Mouse (Mus musculus): Measurements from ENCODE around the gene Lpar6. TPM values are rescaled to one million over a fixed set of nuclear protein-coding genes. Genes with fewer than 3 reads are reported as not detected.

Lpar6 gene
- 3.3 and 3.9 TPM in 2 replicates for polyA plus RNA-seq (2012; rRNA removed)

DNA sequence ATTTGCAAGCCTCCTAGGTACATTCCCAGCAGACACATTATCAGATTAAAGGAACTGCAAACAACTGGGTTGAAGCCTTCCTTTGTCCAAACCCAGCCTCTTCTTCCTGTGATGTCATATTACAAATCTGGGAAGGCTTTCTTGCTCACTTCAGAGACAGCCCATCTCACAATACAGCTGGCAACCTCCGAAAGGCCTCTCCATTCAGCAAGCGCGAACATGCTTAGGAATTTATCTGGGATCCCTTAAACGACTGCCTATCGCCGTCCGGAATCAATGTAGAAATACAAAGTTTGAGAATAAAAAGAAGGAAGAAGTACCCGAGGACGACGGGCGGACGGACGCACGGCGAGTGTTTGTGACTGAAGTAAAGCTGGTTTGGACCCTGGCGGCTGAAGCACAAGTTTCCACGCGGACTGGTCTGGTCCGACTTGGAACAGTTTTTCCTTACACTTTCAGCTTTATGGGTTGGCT, at the start of gene Lpar6:
Gene Lpar6, plus strand, starts transcription at position 48 of the 474 bp plus-strand sequence.
- DNase-seq (ENCODE audit: extremely low spot score in 1 of 2, low spot score in 1 of 2), result peak in 1 of 2 experiments; percentile 32

DNA sequence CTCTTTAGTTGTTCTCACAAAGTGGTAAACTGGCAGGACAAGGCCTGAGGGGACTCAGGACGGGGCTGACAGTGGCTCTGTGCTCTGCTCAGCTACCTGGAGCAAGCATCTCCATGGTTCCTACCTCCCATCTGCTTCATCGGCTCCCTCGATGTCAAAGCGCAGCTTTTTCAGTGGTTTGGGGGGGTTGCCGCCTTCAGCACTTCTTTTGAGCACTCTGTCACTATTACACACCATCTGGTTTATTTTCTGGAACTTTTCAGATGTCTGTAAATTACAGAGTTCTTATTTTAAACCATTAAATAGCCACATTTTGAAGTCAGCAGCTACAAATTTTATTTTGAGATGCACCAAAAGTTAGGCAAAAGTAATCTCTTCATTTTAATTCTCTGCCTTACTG, 38.6 kb upstream of the Lpar6 start:
- DNase-seq (ENCODE audit: extremely low spot score in 1 of 2, low spot score in 1 of 2), result peak; percentile 26 to 40

DNA sequence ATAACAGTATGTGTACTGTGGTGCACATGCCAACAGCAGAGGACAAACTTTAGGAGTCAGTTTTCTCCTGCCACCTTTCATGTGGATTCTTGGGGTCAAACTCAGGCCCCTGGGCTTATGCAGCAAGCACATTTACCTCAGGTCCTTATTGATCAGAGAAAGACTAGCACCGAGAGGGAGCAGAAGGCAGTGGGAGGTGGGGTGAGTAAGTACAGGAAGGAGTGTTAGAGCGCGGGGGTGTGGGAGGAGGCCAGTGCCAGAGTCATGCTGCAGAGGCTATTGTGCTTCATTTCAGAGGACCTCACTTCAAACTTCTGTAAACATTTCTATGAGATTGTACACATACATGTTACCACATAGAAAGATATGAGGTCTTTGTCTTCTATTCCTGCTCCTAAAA, 36.2 kb upstream of the Lpar6 start:
- peak in 1 of 2 experiments; percentile 22 for DNase-seq (ENCODE audit: extremely low spot score in 1 of 2, low spot score in 1 of 2)

DNA sequence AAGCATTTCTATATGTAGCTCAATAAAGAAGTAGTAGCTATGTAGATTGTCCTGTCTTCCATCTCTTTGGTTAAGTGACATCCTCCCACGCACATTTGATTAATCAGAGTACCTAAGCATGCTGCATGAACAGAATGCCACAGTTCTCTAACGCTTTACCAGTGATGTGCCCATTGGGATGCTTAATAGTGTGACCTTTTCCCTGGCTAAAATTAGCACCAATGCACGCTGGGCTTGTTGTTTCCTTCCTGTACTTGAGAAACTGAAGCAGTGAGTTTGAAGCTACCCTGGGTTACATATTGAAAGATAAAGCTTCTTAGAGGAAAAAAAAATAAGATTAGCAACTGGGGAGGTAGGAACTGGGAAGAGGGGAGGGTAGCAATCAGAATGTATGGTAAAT, 33.7 kb upstream of the Lpar6 start:
- no peak for DNase-seq (ENCODE audit: extremely low spot score in 1 of 2, low spot score in 1 of 2)

DNA sequence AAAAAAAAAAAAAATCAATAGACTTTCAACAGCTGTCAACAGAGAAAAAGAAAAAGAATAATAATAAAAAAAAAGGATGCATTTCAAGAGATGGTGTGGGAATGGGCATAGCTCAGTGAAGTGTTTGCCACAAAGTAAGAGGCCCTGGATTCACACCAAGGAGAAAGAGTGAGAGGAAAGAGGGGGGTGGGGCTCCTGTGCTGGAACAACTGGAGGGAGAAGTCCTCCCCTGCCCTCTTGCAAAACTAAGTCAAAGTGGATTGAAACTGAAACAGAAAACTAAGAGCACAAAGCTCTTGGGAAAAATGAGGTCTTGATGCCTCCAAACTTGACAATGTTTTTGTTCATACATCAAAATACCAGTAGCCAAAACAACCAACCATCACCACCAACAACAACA, 28.4 kb upstream of the Lpar6 start:
- no peak for DNase-seq (ENCODE audit: extremely low spot score in 1 of 2, low spot score in 1 of 2)

DNA sequence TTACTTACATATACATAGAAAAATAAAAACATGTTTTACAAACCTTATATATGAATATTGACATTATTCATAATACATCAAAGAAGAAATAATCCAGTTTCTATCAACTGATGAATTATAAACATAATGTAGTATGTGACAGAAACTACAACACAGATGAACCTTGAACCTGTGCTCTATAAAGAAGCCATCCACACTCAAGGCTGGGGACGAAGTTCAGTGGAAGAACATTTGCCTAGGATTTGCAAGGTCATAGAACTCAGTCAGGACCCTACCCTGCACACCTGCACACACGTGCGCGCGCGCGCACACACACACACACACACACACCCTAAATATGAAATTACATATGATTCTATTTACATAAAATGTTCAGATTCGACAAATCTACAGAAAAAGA, 27.5 kb upstream of the Lpar6 start:
- no peak for DNase-seq (ENCODE audit: extremely low spot score in 1 of 2, low spot score in 1 of 2)

DNA sequence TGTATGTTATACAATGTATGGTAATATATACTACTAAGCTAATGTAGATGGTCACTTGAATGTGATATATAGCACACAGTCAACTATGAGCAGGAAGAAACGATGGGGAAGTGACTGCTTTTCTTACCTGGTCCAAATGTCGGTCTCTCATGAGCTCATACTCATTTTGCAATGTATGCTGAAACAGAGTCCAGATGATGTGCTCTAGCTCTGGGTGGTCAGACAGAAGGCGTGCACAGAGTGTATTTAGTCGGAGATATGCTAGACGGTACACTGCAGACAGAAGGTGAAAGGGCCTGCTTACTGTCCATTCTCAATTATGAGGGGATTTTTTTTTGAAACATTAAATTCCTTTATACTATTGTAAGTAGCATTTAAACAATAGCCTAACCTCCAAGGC, 26.2 kb upstream of the Lpar6 start:
- no peak for DNase-seq (ENCODE audit: extremely low spot score in 1 of 2, low spot score in 1 of 2)

DNA sequence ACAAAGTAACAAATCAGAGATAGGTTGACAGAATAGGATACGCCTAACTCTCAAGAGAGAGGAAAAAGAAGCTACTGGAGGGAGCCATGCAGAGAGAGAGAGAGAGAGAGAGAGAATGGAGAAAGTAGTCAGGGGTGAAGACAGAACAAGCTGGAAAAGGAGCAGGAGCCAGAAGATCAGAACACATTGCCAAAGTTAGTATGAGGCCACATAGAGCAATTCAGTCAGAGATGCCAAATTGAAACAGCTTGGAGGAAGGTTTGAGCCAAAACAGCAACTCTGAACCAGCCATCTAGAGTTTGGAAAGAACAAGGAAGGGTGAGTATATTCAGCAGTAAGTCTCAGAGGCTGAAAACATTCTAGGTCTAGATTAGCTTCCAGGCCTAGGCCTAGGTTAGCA, 20.6 kb upstream of the Lpar6 start:
- no peak for DNase-seq (ENCODE audit: extremely low spot score in 1 of 2, low spot score in 1 of 2)

DNA sequence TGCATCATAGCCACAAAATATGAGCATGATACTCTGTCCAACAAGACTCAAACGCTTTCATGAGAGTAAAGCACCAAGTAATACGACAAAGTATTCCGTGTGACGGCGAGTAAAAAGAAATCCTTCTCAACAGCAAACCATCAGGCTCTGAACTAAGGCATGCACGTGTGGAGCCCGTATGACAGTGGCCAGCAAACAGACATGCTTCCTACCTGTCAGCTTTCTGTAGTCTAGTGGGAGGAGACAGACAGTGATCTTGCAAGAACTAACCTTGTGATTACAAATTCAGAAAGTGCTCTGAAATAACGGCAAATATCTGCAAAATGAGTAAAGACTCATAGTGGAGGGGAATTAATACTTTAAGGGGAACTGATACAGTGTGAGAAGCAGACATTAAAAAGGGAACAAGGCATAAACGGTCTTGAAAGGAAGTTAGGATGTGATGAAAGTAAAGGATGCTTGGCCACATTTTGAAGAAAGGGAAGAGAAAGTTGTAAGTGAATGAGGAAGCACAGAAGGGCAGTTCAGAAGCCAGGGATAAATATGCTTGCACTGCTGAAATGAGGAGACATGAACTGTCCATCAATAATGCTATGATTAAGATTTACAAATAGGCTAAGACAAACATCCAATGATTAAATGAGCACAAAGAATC, 15.3 kb upstream of the Lpar6 start:
- DNase-seq (ENCODE audit: extremely low spot score in 1 of 2, low spot score in 1 of 2), result no peak

DNA sequence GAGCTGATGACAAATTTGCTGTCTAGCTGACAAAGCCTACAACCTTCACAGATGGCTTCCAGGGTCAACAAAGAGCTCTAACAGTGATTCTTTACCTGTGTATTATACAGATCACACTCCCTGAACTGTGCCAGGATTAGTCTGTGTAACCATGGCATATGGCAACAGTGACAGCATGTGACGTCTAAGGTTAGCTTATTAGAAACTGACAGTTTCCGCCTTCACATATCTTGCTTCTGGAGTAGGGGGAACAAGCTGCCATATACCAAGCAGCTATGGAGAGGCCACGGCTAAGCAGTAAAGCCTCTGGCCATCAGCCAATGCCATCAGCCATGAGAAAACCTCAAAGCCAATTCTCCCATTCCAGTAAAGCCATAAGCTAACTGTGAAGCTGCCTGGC, 11.3 kb upstream of the Lpar6 start:
- DNase-seq (ENCODE audit: extremely low spot score in 1 of 2, low spot score in 1 of 2), result no peak

DNA sequence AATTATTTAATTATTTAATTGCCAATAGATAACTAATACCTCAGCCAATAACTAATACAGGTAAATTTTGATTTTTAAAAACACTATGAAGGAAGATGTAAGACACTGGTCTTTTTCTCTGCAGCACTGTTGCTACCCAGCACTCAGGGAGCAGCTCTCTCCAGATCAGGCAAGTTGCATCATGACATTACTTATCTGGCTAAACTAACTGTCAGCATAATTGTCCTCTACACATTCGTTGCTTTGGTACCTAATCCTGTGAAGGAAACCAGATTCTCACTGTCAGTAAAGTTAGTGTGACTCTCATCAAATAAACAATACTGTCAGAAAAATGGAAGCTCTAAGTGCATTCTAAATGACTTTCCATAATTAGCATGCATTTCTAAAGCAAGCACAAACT, 10.8 kb upstream of the Lpar6 start:
- DNase-seq (ENCODE audit: extremely low spot score in 1 of 2, low spot score in 1 of 2), result no peak

DNA sequence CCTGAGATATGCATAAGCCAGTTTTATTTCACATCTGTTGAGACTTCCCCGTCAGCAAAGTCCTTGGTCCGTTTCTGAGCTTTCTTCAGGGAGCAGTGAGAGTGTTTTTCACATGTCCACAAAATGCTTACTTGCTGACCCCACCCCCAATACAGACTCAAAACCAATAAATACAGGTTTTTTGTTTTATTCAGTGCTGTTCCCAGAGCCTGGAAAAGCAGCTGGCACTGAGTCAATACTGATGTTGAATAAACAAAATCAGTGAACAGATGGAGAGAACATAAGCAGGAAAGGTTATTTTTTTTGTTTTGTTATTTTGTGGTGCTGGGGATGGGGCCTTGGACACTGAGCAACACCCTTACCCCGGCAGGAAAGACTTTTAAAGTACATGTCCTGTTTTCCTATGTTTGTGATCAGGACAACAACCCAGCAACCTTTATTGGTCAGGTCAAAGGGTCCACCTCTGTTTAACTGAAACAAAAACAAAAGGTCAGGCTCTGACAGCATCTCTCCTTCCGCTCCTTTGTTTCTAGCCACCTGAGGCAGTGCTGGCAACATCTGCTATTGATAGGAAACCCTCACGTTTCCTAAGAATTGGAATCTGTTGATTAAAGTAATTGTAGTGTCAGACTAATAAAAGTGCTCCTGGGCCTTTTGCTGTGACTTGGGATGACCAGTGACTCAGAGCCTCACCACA, 6.3 kb upstream of the Lpar6 start:
- no peak for DNase-seq (ENCODE audit: extremely low spot score in 1 of 2, low spot score in 1 of 2)

DNA sequence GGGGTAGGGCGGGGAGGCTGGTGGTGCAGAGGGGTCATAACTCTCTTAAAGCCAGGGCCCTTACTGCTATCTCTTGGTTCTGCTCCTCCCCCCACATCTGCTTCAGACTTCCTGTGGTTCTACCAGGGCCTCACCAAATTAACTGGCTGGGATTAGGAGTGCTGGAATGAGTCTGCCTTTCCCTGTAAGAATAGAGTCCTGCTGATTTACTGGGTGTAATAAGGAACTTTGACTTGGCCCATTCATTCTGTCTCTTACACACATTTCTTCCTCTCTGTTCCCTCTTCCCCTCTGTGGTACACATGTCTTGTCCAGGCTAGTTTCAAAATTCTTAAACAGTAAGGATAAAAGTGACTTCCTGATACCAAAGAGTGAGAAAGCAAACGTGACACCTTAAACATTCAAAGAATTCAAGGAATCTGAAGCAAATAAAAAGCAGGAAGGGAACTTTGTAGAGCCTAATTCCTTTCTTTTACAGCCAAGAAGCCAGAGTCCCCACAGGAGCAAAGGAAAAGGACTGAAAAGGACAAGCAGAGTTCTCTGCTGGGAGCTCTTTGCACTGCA, 3.1 kb upstream of the Lpar6 start:
- no peak for DNase-seq (ENCODE audit: extremely low spot score in 1 of 2, low spot score in 1 of 2)

DNA sequence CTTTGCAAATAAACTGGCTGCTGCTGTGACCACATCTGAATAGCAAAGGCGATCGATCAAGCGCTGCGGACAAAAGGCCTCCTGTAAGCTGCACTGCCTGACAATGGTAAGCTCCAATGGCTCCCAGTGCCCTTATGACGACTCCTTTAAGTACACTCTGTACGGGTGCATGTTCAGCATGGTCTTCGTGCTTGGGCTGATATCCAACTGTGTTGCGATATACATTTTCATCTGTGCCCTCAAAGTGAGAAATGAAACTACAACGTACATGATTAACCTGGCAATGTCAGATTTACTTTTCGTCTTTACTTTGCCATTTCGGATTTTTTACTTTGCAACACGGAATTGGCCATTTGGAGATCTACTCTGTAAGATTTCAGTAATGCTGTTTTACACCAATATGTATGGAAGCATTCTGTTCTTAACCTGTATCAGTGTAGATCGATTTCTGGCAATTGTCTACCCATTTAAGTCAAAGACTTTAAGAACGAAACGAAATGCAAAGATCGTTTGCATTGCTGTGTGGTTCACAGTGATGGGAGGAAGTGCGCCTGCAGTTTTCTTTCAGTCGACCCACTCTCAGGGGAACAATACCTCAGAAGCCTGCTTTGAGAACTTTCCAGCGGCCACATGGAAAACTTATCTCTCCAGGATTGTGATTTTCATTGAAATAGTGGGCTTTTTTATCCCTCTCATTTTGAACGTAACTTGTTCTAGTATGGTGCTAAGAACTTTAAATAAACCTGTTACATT, 979 bp downstream of the Lpar6 start:
- no peak for DNase-seq (ENCODE audit: extremely low spot score in 1 of 2, low spot score in 1 of 2)

DNA sequence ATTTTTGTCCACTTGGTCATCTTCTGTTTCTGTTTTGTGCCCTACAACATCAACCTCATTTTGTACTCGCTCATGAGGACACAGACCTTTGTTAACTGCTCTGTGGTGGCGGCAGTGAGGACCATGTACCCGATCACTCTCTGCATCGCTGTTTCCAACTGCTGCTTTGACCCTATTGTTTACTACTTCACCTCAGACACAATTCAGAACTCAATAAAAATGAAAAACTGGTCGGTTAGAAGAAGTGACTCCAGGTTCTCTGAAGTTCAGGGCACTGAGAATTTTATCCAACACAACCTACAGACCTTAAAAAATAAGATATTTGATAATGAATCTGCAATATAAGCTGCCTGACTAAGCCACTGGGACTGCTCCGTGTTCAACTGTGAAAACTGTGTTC, 1.6 kb downstream of the Lpar6 start:
- DNase-seq (ENCODE audit: extremely low spot score in 1 of 2, low spot score in 1 of 2), result no peak

DNA sequence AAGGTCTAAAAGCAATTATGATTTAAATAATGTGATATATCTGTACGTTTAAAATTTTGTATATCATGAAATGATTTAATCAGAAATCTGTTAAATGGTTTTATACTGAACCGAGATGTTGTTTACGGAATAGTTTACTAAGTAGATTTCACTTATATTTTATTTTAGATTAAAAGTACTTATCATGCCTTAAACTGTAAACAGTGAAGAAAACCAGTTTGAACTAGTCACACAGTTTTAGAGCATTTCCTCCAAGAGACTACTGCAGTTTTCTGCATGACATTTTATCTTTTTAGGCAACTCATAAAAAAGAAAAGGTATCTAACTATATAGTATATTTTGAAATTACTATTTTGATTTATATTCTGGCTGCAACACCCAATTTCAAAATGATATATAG, 2.2 kb downstream of the Lpar6 start:
- DNase-seq (ENCODE audit: extremely low spot score in 1 of 2, low spot score in 1 of 2), result no peak

DNA sequence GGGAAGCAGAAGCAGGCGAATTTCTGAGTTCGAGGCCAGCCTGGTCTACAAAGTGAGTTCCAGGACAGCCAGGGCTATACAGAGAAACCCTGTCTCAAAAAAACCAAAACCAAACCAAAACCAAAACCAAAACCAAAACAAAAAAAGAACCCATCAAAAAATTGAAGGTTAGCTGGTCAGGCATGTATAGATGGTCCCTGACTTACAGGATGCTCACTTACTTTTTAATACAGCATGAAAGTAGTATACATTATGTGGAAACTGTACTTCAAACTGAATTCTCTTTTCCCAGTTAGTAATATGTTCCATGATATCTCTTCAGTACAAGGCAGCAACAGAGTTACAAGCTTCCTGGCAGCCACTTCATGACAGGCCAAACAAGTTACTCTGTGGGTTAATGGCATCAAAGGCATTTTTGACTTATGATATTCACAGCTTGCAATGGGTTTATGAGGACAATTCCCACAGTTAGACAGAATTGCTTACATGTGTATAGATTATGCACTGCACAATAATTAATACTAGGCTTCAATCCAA, 6.4 kb downstream of the Lpar6 start:
- no peak for DNase-seq (ENCODE audit: extremely low spot score in 1 of 2, low spot score in 1 of 2)

DNA sequence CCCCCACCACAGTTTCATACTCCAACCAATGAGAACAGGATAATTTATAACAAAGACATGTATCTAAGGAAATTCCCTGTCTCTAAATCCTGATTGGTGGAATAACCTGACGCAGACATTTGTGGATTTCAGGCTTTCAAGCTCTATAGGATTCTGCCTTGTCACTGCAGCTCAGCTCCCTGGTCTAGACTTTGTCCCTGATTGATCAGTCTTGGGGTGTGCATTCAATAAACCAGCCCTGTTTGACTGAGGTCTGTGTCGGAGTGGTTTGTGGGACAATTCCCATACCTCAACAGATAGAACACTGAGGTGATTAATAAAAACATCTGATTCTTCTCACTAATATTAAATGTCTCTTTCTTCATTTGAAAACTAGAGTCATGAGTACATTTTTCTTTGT, 12.4 kb downstream of the Lpar6 start:
- DNase-seq (ENCODE audit: extremely low spot score in 1 of 2, low spot score in 1 of 2), result no peak

DNA sequence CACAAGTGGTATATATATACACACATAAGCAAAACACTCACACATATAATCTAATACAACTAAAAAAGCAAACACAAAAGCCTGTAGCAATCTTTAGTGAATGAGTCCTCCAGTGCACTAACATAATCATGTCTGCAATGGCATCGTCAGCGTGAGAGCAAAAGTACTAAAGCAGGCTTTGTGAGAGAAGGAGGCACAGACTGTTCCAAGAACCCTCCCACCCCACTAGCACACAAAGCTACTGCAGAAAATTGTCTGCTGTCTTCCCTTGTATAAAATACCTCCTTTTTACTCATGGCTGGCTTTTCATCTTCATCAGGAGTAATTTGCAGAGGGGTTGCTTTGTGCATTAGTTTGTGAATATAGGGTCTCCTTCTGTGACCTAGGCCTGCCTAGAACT, 14.6 kb downstream of the Lpar6 start:
- DNase-seq (ENCODE audit: extremely low spot score in 1 of 2, low spot score in 1 of 2), result no peak

DNA sequence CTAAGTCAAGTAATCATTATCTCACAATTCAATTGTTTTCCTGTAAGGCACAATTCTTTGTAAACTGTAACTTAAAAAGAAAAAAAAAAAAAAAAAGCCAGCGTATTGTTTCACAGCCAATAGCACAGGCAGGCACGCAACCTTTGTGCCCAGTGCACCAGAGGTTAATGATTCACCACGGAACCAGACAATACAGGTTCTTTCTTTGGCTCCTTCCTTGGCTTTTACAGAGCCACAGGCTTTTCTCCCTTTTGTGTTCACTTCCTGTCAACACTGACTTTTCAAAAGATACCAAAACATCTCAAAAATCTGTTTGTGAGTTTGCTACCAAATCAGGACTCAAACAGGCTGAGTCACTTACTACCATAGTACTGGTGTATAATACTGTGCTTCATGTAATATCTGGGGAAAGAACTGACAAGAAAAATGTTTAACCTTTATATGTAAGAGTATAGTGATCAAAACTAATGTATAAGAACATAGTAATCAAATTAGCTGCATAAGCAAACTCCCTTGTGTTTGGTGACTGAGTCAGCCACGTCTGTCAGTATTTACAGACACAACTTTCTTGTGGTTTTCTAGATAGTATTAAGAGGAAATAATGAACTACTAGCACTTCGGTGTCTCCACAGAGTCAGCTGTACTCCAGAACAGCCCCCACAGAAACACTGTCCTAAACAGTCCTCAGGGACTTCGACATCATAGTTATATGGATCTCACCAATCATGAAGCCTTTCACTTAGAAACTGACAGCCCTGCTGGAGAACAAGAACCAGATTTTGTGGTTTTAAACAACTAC, 16.0 kb downstream of the Lpar6 start:
- no peak for DNase-seq (ENCODE audit: extremely low spot score in 1 of 2, low spot score in 1 of 2)

Data from frontal cortex, adult 2 months (tissue).